Comparison of ENCODE assay signal across 23 mouse cellular contexts in the genomic region with DNA sequence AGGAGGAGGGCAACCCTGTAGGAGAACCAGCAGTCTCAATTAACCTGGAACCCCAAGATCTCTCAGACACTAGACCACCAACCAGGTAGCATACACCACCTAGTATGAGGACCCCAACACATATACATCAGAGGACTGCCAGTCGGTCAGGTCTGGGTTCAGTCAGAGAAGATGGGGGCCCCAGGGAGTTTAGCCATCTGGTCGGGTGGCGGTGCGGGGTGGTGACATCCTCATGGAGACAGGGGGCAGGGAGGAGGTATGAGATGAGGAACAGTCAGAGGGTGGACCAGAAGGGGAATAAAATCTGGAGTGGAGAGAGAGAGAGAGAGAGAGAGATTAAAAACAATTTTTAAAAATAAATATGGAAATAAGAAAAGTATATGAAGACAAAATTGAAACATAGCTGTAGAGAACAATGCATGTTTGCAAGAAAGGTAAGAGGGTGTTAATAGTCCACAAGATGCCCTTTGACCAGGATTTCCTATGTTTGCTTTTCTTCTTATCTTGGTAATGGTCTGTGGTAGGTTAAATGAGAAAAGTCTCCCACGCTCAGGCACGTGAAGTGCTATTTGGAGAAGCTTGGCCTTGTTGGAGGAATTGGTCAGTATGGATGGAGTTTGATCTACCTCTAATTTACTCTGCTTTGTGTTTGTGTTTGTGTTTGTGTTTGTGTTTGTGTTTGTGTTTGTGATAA.
"Had no signal": no experiment of that assay in that cellular context is flagged by ENCODE, and none has a peak within 500 bp of the region (broad histone marks: within the 10 kb centered on the region; RNA-seq: fewer than 3 reads in every experiment).

No protein-coding gene starts in this region.

- H3K27ac ChIP-seq: heart, adult 2 months; heart, embryonic 13.5 days; heart, embryonic 15.5 days; hindbrain, embryonic 13.5 days; hindbrain, embryonic 15.5 days; hindbrain, postnatal 0 days; layer of hippocampus, adult 2 months; left cerebral cortex, adult 2 months; limb, embryonic 10.5 days; limb, embryonic 12.5 days; liver, embryonic 13.5 days had no signal

- H3K4me1 ChIP-seq: heart, embryonic 13.5 days; heart, embryonic 15.5 days; hindbrain, embryonic 13.5 days; hindbrain, embryonic 15.5 days; limb, embryonic 10.5 days; limb, embryonic 12.5 days; liver, embryonic 13.5 days had no signal

- ATAC-seq: hindbrain, postnatal 0 days had no signal

- H3K27me3 ChIP-seq: heart, embryonic 13.5 days; heart, embryonic 15.5 days; hindbrain, embryonic 13.5 days; hindbrain, embryonic 15.5 days; limb, embryonic 12.5 days; liver, embryonic 13.5 days had no signal

- H3K4me3 ChIP-seq: heart, adult 2 months; heart, embryonic 13.5 days; heart, embryonic 15.5 days; hindbrain, embryonic 13.5 days; hindbrain, embryonic 15.5 days; layer of hippocampus, adult 2 months; left cerebral cortex, adult 2 months; limb, embryonic 10.5 days; limb, embryonic 12.5 days; liver, embryonic 13.5 days had no signal

- H3K9ac ChIP-seq: heart, embryonic 13.5 days; heart, embryonic 15.5 days; hindbrain, embryonic 13.5 days; hindbrain, embryonic 15.5 days; limb, embryonic 12.5 days; liver, embryonic 13.5 days had no signal

- H3K9me3 ChIP-seq: heart, embryonic 13.5 days; heart, embryonic 15.5 days; hindbrain, embryonic 13.5 days; hindbrain, embryonic 15.5 days; limb, embryonic 10.5 days; limb, embryonic 12.5 days; liver, embryonic 13.5 days had no signal

- H3K4me2 ChIP-seq: heart, embryonic 11.5 days; heart, embryonic 13.5 days; heart, embryonic 15.5 days; hindbrain, embryonic 13.5 days; hindbrain, embryonic 15.5 days; limb, embryonic 12.5 days; liver, embryonic 11.5 days; liver, embryonic 13.5 days had no signal

- DNase-seq: gastrocnemius, postnatal 14 days; gastrocnemius, postnatal 36 days; heart, adult 11 months; heart, adult 2 months; heart, postnatal 14 days; heart, postnatal 36 days; kidney, adult 18-20 months; kidney, adult 8-10 months; kidney, postnatal 10 days; kidney, postnatal 25 days; kidney, postnatal 4 days; liver, embryonic 13.5 days had no signal

- H3K36me3 ChIP-seq: heart, embryonic 13.5 days; heart, embryonic 15.5 days; hindbrain, embryonic 13.5 days; hindbrain, embryonic 15.5 days; limb, embryonic 10.5 days; limb, embryonic 12.5 days; liver, embryonic 13.5 days had no signal
